Mouse (Mus musculus) central nervous system, embryonic 14 days (tissue): Measurements from ENCODE around the gene Tal1. TPM values are rescaled to one million over a fixed set of nuclear protein-coding genes. Genes with fewer than 3 reads are reported as not detected.

Source experiments
- polyA plus RNA-seq: library from polyadenylated mRNA; depleted of rRNA; stranded (reverse); fragments of >200 nt; gene quantifications from 2 replicates; pipeline ENCODE4 v1.2.3, GENCODE M21; 2012; rRNA removed

Gene Tal1
- polyA plus RNA-seq, result 16.0 and 20.9 TPM in 2 replicates

GRCm38 (mm10) chr4:115056371-115056920 is at the start of gene Tal1:
Gene Tal1, plus strand, starts transcription at chr4:115056426.

GRCm38 (mm10) chr4:115088611-115089338 is 32.5 kb downstream of the Tal1 start, which contains the start of gene Pdzk1ip1:
Gene Pdzk1ip1, plus strand, starts transcription at chr4:115088708.

Other genes with a start within 250 kb of the Tal1 start
- not detected in 2 replicates for gene Gm12830, start 234.7 kb upstream of the Tal1 start, polyA plus RNA-seq
- gene Foxd2, start 147.6 kb upstream of the Tal1 start, polyA plus RNA-seq, result 1.4 and 2.2 TPM in 2 replicates
- 0.06 TPM in 1 of 2 replicates, not detected in the other for gene Foxe3, start 130.4 kb upstream of the Tal1 start, polyA plus RNA-seq
- 61.1 and 68.3 TPM in 2 replicates for gene Cmpk1, start 69.2 kb upstream of the Tal1 start, polyA plus RNA-seq
- 8.9 and 10.5 TPM in 2 replicates for gene Stil, start 56.3 kb upstream of the Tal1 start, polyA plus RNA-seq
- gene Pdzk1ip1, start 32.3 kb downstream of the Tal1 start, polyA plus RNA-seq, result 3.7 and 5.0 TPM in 2 replicates
- 4.3 and 4.4 TPM in 2 replicates for gene Cyp4x1, start 77.9 kb downstream of the Tal1 start, polyA plus RNA-seq
- gene Cyp4a29, start 185.7 kb downstream of the Tal1 start, polyA plus RNA-seq, result not detected in 2 replicates
- not detected in 2 replicates for gene Cyp4a12a, start 242.6 kb downstream of the Tal1 start, polyA plus RNA-seq